Mouse (Mus musculus) thymus, adult 2 months (tissue): ENCODE measurements around the gene Slc35g1. TPM values are rescaled to one million over a fixed set of nuclear protein-coding genes. Genes with fewer than 3 reads are reported as not detected.
"Not testable (repeated sequence)": the region's sequence is repeated elsewhere in the genome, so short reads cannot be mapped to it uniquely, and the experiment has no call there.

Source experiments
- DNase-seq: peaks from one replicate; pipeline ENCODE4 v3.0.0; 2021
- H3K27ac ChIP-seq: fragments of 200-500 bp; 2 replicates; pipeline ENCODE4 v1.5.1; 2012; ENCODE audit warnings: low read length, control low read depth; ENCODE audit not compliant: control insufficient read depth, insufficient read depth
- H3K27me3 ChIP-seq: fragments of 200-500 bp; 2 replicates; pipeline ENCODE4 v1.6.1; 2012; ENCODE audit warnings: mild to moderate bottlenecking, low read length, moderate library complexity, mixed read lengths; ENCODE audit not compliant: control insufficient read depth, insufficient read depth
- H3K36me3 ChIP-seq: fragments of 200-500 bp; 2 replicates; pipeline ENCODE4 v1.6.1; 2012; ENCODE audit warnings: mild to moderate bottlenecking, low read length, moderate library complexity; ENCODE audit not compliant: control insufficient read depth, insufficient read depth
- H3K4me1 ChIP-seq: fragments of 200-500 bp; replicated peaks from 2 replicates; pipeline ENCODE4 v1.6.1; 2012; ENCODE audit warnings: low read length; ENCODE audit not compliant: control insufficient read depth, insufficient read depth
- H3K4me3 ChIP-seq: fragments of 200-500 bp; 2 replicates; pipeline ENCODE4 v1.5.1; 2012; ENCODE audit warnings: mild to moderate bottlenecking, low read length, control low read depth, moderate library complexity; ENCODE audit not compliant: control insufficient read depth, insufficient read depth
- CTCF ChIP-seq: fragments of 200-500 bp; IDR thresholded peaks from 2 replicates; pipeline ENCODE4 v1.5.1; 2012; ENCODE audit warnings: mild to moderate bottlenecking, control low read depth, low read length, moderate library complexity, borderline replicate concordance; ENCODE audit not compliant: control insufficient read depth, poor library complexity, insufficient read depth; ENCODE audit errors: extremely low read depth
- POLR2A ChIP-seq: fragments of 200-500 bp; IDR thresholded peaks from 2 replicates; pipeline ENCODE4 v1.6.1; 2012; ENCODE audit warnings: mild to moderate bottlenecking, low read length, control low read depth, moderate library complexity; ENCODE audit not compliant: control insufficient read depth, poor library complexity, insufficient read depth; ENCODE audit errors: extremely low read depth
- WGBS: fragments of 180-500 bp; shearing (Covaris S2); methylation state at CpG from one replicate; pipeline ENCODE4 v1.1.7; 2018; 5-methylcytosine and 5-hydroxymethylcytosine counted together
- polyA plus RNA-seq: library from polyadenylated mRNA; depleted of rRNA; stranded (reverse); fragments of >200 nt; gene quantifications from 2 replicates; pipeline ENCODE4 v1.2.3, GENCODE M21; 2012

Gene Slc35g1
- polyA plus RNA-seq, 1 experiment = 5.3 TPM

- no peak overlapping the region for H3K4me3 ChIP-seq
- H3K36me3 ChIP-seq = no peaks in the 10 kb centered on the region
- no peaks in the 10 kb centered on the region for H3K4me1 ChIP-seq
- no peaks in the 10 kb centered on the region for H3K27me3 ChIP-seq
- WGBS = 79% methylated on average over 6 of the region's 6 CpGs
- H3K27ac ChIP-seq = no peak overlapping the region
- TF ChIP-seq CTCF (no peak), POLR2A (no peak)
- DNase-seq = no peak
Measured at GRCm38 (mm10) chr19:38363879-38364659, 31.7 kb upstream of the Slc35g1 start.

GRCm38 (mm10) chr19:38364939-38365614 is 30.7 kb upstream of the Slc35g1 start:
- no peaks in the 10 kb centered on the region for H3K27me3 ChIP-seq
- no peak for DNase-seq
- H3K4me1 ChIP-seq = no peaks in the 10 kb centered on the region
- H3K4me3 ChIP-seq = no peak overlapping the region
- H3K36me3 ChIP-seq = no peaks in the 10 kb centered on the region
- TF ChIP-seq POLR2A = no peak
- TF ChIP-seq CTCF = no peak
- H3K27ac ChIP-seq = no peak overlapping the region
- 83% methylated on average over 11 of the region's 11 CpGs for WGBS

GRCm38 (mm10) chr19:38372460-38373102 is 23.2 kb upstream of the Slc35g1 start:
- Histone ChIP-seq H3K27ac (no peak overlapping the region), H3K36me3 (no peaks in the 10 kb centered on the region), H3K27me3 (no peaks in the 10 kb centered on the region), H3K4me1 (no peaks in the 10 kb centered on the region), H3K4me3 (no peak overlapping the region)
- no peak for TF ChIP-seq CTCF
- TF ChIP-seq POLR2A = no peak
- no peak for DNase-seq
- 57% methylated on average over 11 of the region's 11 CpGs for WGBS

- Histone ChIP-seq H3K4me3 (no peak overlapping the region), H3K4me1 (no peaks in the 10 kb centered on the region), H3K27me3 (no peaks in the 10 kb centered on the region), H3K36me3 (no peaks in the 10 kb centered on the region), H3K27ac (no peak overlapping the region)
- 83% methylated on average over 2 of the region's 2 CpGs for WGBS
- DNase-seq = no peak
- no peak for TF ChIP-seq POLR2A
Measured at GRCm38 (mm10) chr19:38373371-38373770, 22.4 kb upstream of the Slc35g1 start.

- WGBS = 92% methylated on average over 12 of the region's 12 CpGs
- Histone ChIP-seq H3K36me3 (no peaks in the 10 kb centered on the region), H3K4me3 (no peak overlapping the region), H3K27ac (no peak overlapping the region), H3K4me1 (no peaks in the 10 kb centered on the region), H3K27me3 (no peaks in the 10 kb centered on the region)
- DNase-seq = no peak
- TF ChIP-seq CTCF = no peak
- no peak for TF ChIP-seq POLR2A
Measured at GRCm38 (mm10) chr19:38383769-38384168, 12.0 kb upstream of the Slc35g1 start.

- not testable (repeated sequence) for DNase-seq, H3K4me3 ChIP-seq, H3K27me3 ChIP-seq, H3K4me1 ChIP-seq, H3K36me3 ChIP-seq
- 75% methylated on average over 1 of the region's 1 CpGs for WGBS
- H3K27ac ChIP-seq = peak overlapping the region; percentile 55; the same call in 1 of the 2 replicates
Measured at GRCm38 (mm10) chr19:38387021-38387420, 8.8 kb upstream of the Slc35g1 start.
